Mouse (Mus musculus) hindbrain, embryonic 16.5 days (tissue): ENCODE results near the gene Gm8237. TPM values are rescaled to one million over a fixed set of nuclear protein-coding genes. Genes with fewer than 3 reads are reported as not detected.

Experiments used
- polyA plus RNA-seq: library from polyadenylated mRNA; unstranded; fragments of >200 nt; fragmentation: Nextera tagmentation; extraction: Ambion mirVana; gene quantifications from 2 replicates; pipeline ENCODE4 v1.2.1, GENCODE M21; 2015

Gm8237 gene
- polyA plus RNA-seq, 1 experiment from 2014 or later, result 2.3 TPM

Other genes starting within 250 kb of the Gm8237 start
- not detected in 2 replicates for gene Gm8265, start 247.4 kb downstream of the Gm8237 start, polyA plus RNA-seq
- gene Gm9603, start 192.9 kb downstream of the Gm8237 start, polyA plus RNA-seq, result not detected in 2 replicates
- gene Gm3373, start 138.8 kb downstream of the Gm8237 start, polyA plus RNA-seq, result 1.1 and 2.7 TPM in 2 replicates
- 4.4 and 4.7 TPM in 2 replicates for gene Gm3383, start 72.4 kb downstream of the Gm8237 start, polyA plus RNA-seq
- not detected in 2 replicates for gene Gm3424, start 50.1 kb downstream of the Gm8237 start, polyA plus RNA-seq
- gene Gm3248, start 81.4 kb upstream of the Gm8237 start, polyA plus RNA-seq, result 4.1 and 5.5 TPM in 2 replicates
- gene Gm3453, start 98.8 kb upstream of the Gm8237 start, polyA plus RNA-seq, result not detected in 2 replicates
- 0.16 TPM in 1 of 2 replicates, not detected in the other for gene Gm6337, start 177.9 kb upstream of the Gm8237 start, polyA plus RNA-seq
- gene Gm8206, start 213.6 kb upstream of the Gm8237 start, polyA plus RNA-seq, result 6.1 and 9.0 TPM in 2 replicates
- 4.9 and 5.1 TPM in 2 replicates for gene Gm3468, start 228.3 kb upstream of the Gm8237 start, polyA plus RNA-seq
- not detected in 2 replicates for gene Gm3476, start 245.4 kb upstream of the Gm8237 start, polyA plus RNA-seq